Mouse (Mus musculus): ENCODE data around the gene Aanat. TPM values are rescaled to one million over a fixed set of nuclear protein-coding genes. Genes with fewer than 3 reads are reported as not detected.

The Aanat gene
- total RNA-seq (2012; rRNA removed) (not detected in 2 replicates), total RNA-seq (2014; rRNA removed) (not detected in 2 replicates), polyA plus RNA-seq (2012; ENCODE audit: insufficient read length, low read depth) (not detected in 2 replicates)

GRCm38 (mm10) chr11:116586310-116586709 is at the start of gene Aanat:
TSS of gene Aanat (plus strand) at chr11:116586432.
- no peak within 1 kb of the TSS for H3K4me3 ChIP-seq (replicated peaks in 1 of 3; ENCODE audit: low read depth in 2 of 3, low read length in 2 of 3, poor library complexity in 1 of 3)
- no peak within 1 kb of the TSS for H3K9ac ChIP-seq (ENCODE audit: insufficient read depth, low read depth)
- no peaks in the 10 kb centered on the region for H3K79me2 ChIP-seq (replicated peaks; ENCODE audit: control insufficient read depth, extremely low read depth, insufficient read depth, poor library complexity, severe bottlenecking)
- H3K36me3 ChIP-seq (replicated peaks in 1 of 2; ENCODE audit: control insufficient read depth in 1 of 2, insufficient read depth in 1 of 2, low read length in 1 of 2) = no peaks in the 10 kb centered on the region
- TF ChIP-seq IRF4 (IDR thresholded peaks at IDR 0.05; ENCODE audit: low read depth, low read length) = no peak
- TF ChIP-seq ZMIZ1 (IDR thresholded peaks at IDR 0.05; ENCODE audit: low read depth, low read length) = no peak
- TF ChIP-seq USF2 (conservative IDR thresholded peaks at IDR 0.05; ENCODE audit: low read depth, low read length) = no peak
- no peak for TF ChIP-seq CTCF (conservative IDR thresholded peaks at IDR 0.05 in 1 of 2, IDR thresholded peaks at IDR 0.05 in 1 of 2; ENCODE audit: low read depth in 2 of 2, low read length in 2 of 2)
- no peak for TF ChIP-seq MAFK (IDR thresholded peaks at IDR 0.05; ENCODE audit: insufficient replicate concordance, low read length)
- no peak for TF ChIP-seq MXI1 (IDR thresholded peaks at IDR 0.05; ENCODE audit: low read depth, low read length)
- H3K9me3 ChIP-seq (replicated peaks; ENCODE audit: low read length) = no peaks in the 10 kb centered on the region
- no peak for DNase-seq (ENCODE audit: extremely low read depth)
- peak within 1 kb of the TSS; percentile 25; the same call in 1 of the 2 replicates for H3K4me2 ChIP-seq (ENCODE audit: insufficient read depth, low read depth, poor library complexity, severe bottlenecking)
- no peak within 1 kb of the TSS for H3K27ac ChIP-seq (ENCODE audit: insufficient read depth, low read depth)
- peaks cover 13% of the 10 kb centered on the region for H3K27me3 ChIP-seq (replicated peaks)
- dilution Hi-C loops (cut with MboI; ENCODE audit: extremely low pct_ligation_motif_present, extremely low pct_unique_long_range_greater_than_20kb, low sequenced_read_pairs) (no loop called here), in situ Hi-C loops (cut with MboI; ENCODE audit: low pct_ligation_motif_present, low pct_unique_long_range_greater_than_20kb, low sequenced_read_pairs) (no loop called here)
- H3K4me1 ChIP-seq (ENCODE audit: control insufficient read depth in 1 of 2, insufficient read depth in 2 of 2) = peaks cover 11 to 42% of the 10 kb centered on the region in 2 experiments

DNA sequence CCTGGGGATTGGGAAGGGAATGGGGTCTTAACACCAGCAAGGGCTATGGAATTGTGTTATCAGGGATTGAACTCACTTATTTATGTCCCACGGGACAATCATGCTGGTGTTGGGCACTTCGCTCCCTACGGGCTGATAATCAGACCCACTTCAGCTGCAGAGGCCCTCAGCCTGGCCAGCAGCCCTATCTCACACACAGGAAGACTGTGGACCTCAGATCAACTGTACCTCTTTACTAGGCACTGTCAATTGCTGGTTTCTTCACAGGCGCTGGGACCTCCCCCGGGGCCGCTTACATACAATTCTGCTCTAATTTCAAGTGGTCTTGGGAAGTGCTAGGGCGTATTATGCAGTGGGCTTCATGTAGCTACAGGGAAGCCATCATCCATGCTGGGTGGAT is 49.5 kb upstream of the Aanat start:
- dilution Hi-C loops (cut with MboI; ENCODE audit: extremely low pct_ligation_motif_present, extremely low pct_unique_long_range_greater_than_20kb, low sequenced_read_pairs) = no loop called here
- Histone ChIP-seq H3K27me3 (replicated peaks) (peaks cover 25% of the 10 kb centered on the region), H3K4me1 (ENCODE audit: control insufficient read depth in 1 of 2, insufficient read depth in 2 of 2) (peaks cover 2 to 26% of the 10 kb centered on the region in 2 experiments; a peak in 3 of 4 replicates), H3K4me2 (ENCODE audit: insufficient read depth, low read depth, poor library complexity, severe bottlenecking) (no peak overlapping the region), H3K79me2 (replicated peaks; ENCODE audit: control insufficient read depth, extremely low read depth, insufficient read depth, poor library complexity, severe bottlenecking) (no peaks in the 10 kb centered on the region), H3K4me3 (replicated peaks in 1 of 3; ENCODE audit: low read depth in 2 of 3, low read length in 2 of 3, poor library complexity in 1 of 3) (no peak overlapping the region), H3K36me3 (replicated peaks in 1 of 2; ENCODE audit: control insufficient read depth in 1 of 2, insufficient read depth in 1 of 2, low read length in 1 of 2) (peaks cover 38 to 59% of the 10 kb centered on the region in 2 experiments), H3K27ac (ENCODE audit: insufficient read depth, low read depth) (no peak overlapping the region), H3K9ac (ENCODE audit: insufficient read depth, low read depth) (no peak overlapping the region), H3K9me3 (replicated peaks; ENCODE audit: low read length) (no peaks in the 10 kb centered on the region)
- DNase-seq (ENCODE audit: extremely low read depth) = no peak
- in situ Hi-C loops (cut with MboI; ENCODE audit: low pct_ligation_motif_present, low pct_unique_long_range_greater_than_20kb, low sequenced_read_pairs) = loop anchor here (10.0 kb wide), 1 partner anchor 212 kb away; no protein-coding TSS in a partner anchor
- TF ChIP-seq USF2 (conservative IDR thresholded peaks at IDR 0.05; ENCODE audit: low read depth, low read length) (no peak), UBTF (IDR thresholded peaks at IDR 0.05; ENCODE audit: low read depth, low read length) (no peak), PAX5 (IDR thresholded peaks at IDR 0.05; ENCODE audit: low read length) (no peak), RCOR1 (conservative IDR thresholded peaks at IDR 0.05; ENCODE audit: low read depth, low read length) (no peak), ZKSCAN1 (IDR thresholded peaks at IDR 0.05; ENCODE audit: borderline replicate concordance, low read depth, low read length) (no peak), KAT2A (IDR thresholded peaks at IDR 0.05; ENCODE audit: insufficient replicate concordance, low read length) (no peak), SMC3 (IDR thresholded peaks at IDR 0.05; ENCODE audit: low read depth, low read length) (no peak), ETS1 (conservative IDR thresholded peaks at IDR 0.05; ENCODE audit: low read depth, low read length) (no peak), BHLHE40 (IDR thresholded peaks at IDR 0.05; ENCODE audit: low read depth, low read length) (no peak), NRF1 (IDR thresholded peaks at IDR 0.05; ENCODE audit: low read depth, low read length) (no peak), JUN (IDR thresholded peaks at IDR 0.05; ENCODE audit: insufficient read depth, low read depth, low read length) (no peak)
